Mouse (Mus musculus): ENCODE results near the gene Afp. TPM values are rescaled to one million over a fixed set of nuclear protein-coding genes. Genes with fewer than 3 reads are reported as not detected.

The Afp gene
- polyA plus RNA-seq, 3 experiments from 2014 or later, result 0.52 to 2.9 (median 2.1) TPM

DNA sequence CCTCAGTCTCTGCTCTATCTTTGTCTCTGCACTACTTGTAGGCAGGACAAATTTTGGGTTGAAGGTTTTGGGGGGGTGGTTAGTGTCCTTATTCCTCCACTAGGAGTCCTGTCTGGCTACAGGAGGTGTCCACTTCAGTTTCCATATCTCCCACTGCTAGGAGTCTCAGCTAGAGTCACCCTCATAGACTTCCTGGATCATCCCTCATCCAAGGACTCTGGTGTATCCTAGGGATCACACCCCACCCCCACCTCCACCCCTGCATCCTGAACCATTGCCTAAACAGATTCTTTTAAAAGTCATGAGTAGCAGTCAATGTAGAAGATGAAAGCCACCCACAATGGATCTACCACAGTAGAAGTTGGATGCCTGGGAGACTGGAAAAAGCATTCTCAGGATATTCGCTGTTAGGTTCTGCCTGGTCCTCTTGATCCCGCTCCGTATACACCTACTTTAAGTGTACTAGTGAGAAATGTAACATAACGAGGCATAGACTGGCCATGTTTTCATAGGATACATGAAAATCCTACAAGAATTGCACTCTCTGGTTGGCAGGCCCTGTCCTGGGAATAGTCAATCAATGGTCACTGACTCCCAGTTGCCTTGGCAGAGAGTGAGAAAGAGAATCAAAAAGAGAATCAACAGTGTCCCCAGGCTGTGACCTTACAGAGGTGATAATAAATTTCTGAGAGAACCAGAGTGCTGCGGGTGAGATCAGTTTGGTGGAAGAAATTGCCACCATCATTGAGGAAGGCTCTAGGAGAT lies 19.5 kb downstream of the Afp start:
- ATAC-seq, result no peak

GRCm38 (mm10) chr5:90512288-90512955 lies 21.9 kb downstream of the Afp start:
- no peak for ATAC-seq

DNA sequence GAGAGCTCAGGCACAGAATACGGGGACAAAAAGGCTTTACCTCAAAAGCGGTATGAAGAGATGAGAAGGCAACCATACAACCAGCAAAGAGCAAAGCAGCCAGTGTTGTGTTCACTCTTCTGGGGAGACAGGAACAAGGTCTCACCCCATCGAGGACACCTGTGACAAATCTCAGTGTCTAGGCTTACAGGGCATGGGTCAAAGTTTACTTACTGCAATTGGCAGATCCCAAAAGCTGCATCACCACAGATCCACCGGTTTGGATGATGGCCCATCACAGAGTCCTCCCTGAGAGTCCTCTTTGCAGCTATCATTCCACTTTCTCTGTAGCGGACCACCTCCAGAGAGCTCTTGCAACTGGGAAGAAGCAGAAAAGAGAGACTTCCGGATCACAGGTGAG lies 25.0 kb downstream of the Afp start:
- ATAC-seq, result no peak

- ATAC-seq, result no peak
Observed at GRCm38 (mm10) chr5:90518356-90519100, 28.0 kb downstream of the Afp start, which contains the start of gene Afm. TSS of gene Afm (plus strand) at chr5:90518932.

DNA sequence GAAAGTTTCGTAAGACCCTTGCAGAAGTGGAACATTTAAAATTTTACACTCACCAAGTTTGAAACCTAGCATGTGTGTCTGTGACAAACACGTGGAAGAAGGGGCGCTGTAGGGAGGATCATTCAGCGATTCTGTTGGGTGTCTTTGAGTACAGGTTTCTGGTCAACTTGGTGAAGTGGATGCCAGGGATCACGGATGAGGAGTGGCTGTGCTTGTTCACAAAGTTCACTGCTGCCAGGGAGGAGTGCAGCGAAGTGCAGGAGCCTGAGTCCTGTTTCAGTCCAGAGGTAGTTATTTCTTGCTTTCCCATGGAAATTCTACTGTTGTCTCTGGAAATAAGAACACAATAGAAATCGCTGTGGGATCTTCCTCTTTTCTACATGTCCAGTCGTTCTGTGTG lies 60.7 kb downstream of the Afp start:
- no peak for ATAC-seq

GRCm38 (mm10) chr5:90556052-90556451 lies 65.5 kb downstream of the Afp start:
- ATAC-seq, result no peak

Other genes starting within 250 kb of the Afp start
- 10 to 100 TPM; 40.5 to 64.2 (median 52.0) TPM for gene Ankrd17, start 124.2 kb upstream of the Afp start, polyA plus RNA-seq (2017; shearing (Covaris generic))
- 1 to 10 TPM in 2 of 3 experiments, under 1 TPM in 1; 0.70 to 3.1 (median 1.4) TPM for gene Gm9958, start 123.5 kb upstream of the Afp start, polyA plus RNA-seq (2017; shearing (Covaris generic))
- not detected for gene Alb, start 29.8 kb upstream of the Afp start, polyA plus RNA-seq (2017; shearing (Covaris generic))
- not detected for gene Afm, start 28.2 kb downstream of the Afp start, polyA plus RNA-seq (2017; shearing (Covaris generic))
- under 1 TPM in 1 of 3 experiments, not detected in 2; 0.30 TPM for gene 5830473C10Rik, start 70.4 kb downstream of the Afp start, polyA plus RNA-seq (2017; shearing (Covaris generic))
- 1 to 10 TPM; 1.7 to 3.9 (median 2.1) TPM for gene Rassf6, start 149.9 kb downstream of the Afp start, polyA plus RNA-seq (2017; shearing (Covaris generic))

Measured in inflammation-experienced regulatory T-cells, adult 6 months (primary cell).